Mouse (Mus musculus) spleen, postnatal 0 days (tissue): ENCODE measurements around the gene Dpf2. TPM values are rescaled to one million over a fixed set of nuclear protein-coding genes. Genes with fewer than 3 reads are reported as not detected.

Experiments
- polyA plus RNA-seq: library from polyadenylated mRNA; unstranded; fragments of >200 nt; fragmentation: Nextera tagmentation; extraction: Ambion mirVana; gene quantifications from 2 replicates; pipeline ENCODE4 v1.2.1, GENCODE M21; 2015

Gene Dpf2
- 55.3 and 62.4 TPM in 2 replicates for polyA plus RNA-seq

GRCm38 (mm10) chr19:5913007-5913719, at the start of gene Dpf2:
Gene Dpf2, minus strand, starts transcription at chr19:5913010.

GRCm38 (mm10) chr19:5924713-5925093, 11.9 kb upstream of the Dpf2 start, which contains the start of gene Cdc42ep2:
Gene Cdc42ep2, minus strand, starts transcription at chr19:5924816.

GRCm38 (mm10) chr19:5894002-5894678, 18.7 kb downstream of the Dpf2 start, which contains the start of gene Tigd3:
Gene Tigd3, minus strand, starts transcription at chr19:5894149.

GRCm38 (mm10) chr19:5877618-5878361, 35.0 kb downstream of the Dpf2 start, which contains the start of gene Slc25a45:
Gene Slc25a45, plus strand, starts transcription at chr19:5877808.

GRCm38 (mm10) chr19:5874969-5875480, 37.8 kb downstream of the Dpf2 start, which contains the start of gene Frmd8:
Gene Frmd8, minus strand, starts transcription at chr19:5875274.

Other genes with a start within 250 kb of the Dpf2 start
- 37.1 and 42.1 TPM in 2 replicates for gene Sipa1, start 249.3 kb downstream of the Dpf2 start, polyA plus RNA-seq
- 13.1 and 15.0 TPM in 2 replicates for gene Map3k11, start 224.3 kb downstream of the Dpf2 start, polyA plus RNA-seq
- gene Pcnx3, start 224.1 kb downstream of the Dpf2 start, polyA plus RNA-seq = 10.6 and 13.9 TPM in 2 replicates
- 1.3 and 1.6 TPM in 2 replicates for gene Kcnk7, start 208.6 kb downstream of the Dpf2 start, polyA plus RNA-seq
- 101 and 113 TPM in 2 replicates for gene Ehbp1l1, start 186.7 kb downstream of the Dpf2 start, polyA plus RNA-seq
- gene Fam89b, start 183.4 kb downstream of the Dpf2 start, polyA plus RNA-seq = 66.1 and 67.9 TPM in 2 replicates
- 13.0 and 19.2 TPM in 2 replicates for gene Ltbp3, start 172.1 kb downstream of the Dpf2 start, polyA plus RNA-seq
- 22.7 and 26.7 TPM in 2 replicates for gene Scyl1, start 141.6 kb downstream of the Dpf2 start, polyA plus RNA-seq
- gene Frmd8, start 37.7 kb downstream of the Dpf2 start, polyA plus RNA-seq = 18.5 and 20.2 TPM in 2 replicates
- gene Slc25a45, start 35.2 kb downstream of the Dpf2 start, polyA plus RNA-seq = 8.4 and 14.3 TPM in 2 replicates
- gene Tigd3, start 18.9 kb downstream of the Dpf2 start, polyA plus RNA-seq = 4.8 and 5.1 TPM in 2 replicates
- 4.2 and 5.4 TPM in 2 replicates for gene Cdc42ep2, start 11.8 kb upstream of the Dpf2 start, polyA plus RNA-seq
- gene Pola2, start 51.2 kb upstream of the Dpf2 start, polyA plus RNA-seq = 61.9 and 69.5 TPM in 2 replicates
- 0.18 and 0.33 TPM in 2 replicates for gene Slc22a20, start 73.1 kb upstream of the Dpf2 start, polyA plus RNA-seq
- 17.5 and 18.8 TPM in 2 replicates for gene Capn1, start 102.9 kb upstream of the Dpf2 start, polyA plus RNA-seq
- gene Syvn1, start 133.6 kb upstream of the Dpf2 start, polyA plus RNA-seq = 13.7 and 15.3 TPM in 2 replicates
- gene Mrpl49, start 144.8 kb upstream of the Dpf2 start, polyA plus RNA-seq = 41.2 and 44.7 TPM in 2 replicates
- gene Fau, start 144.8 kb upstream of the Dpf2 start, polyA plus RNA-seq = 972 and 981 TPM in 2 replicates
- gene Znhit2, start 148.2 kb upstream of the Dpf2 start, polyA plus RNA-seq = 24.3 and 28.5 TPM in 2 replicates
- 3.8 and 3.9 TPM in 2 replicates for gene Tm7sf2, start 155.4 kb upstream of the Dpf2 start, polyA plus RNA-seq
- 37.6 and 41.3 TPM in 2 replicates for gene Vps51, start 164.2 kb upstream of the Dpf2 start, polyA plus RNA-seq
- gene Tmem262, start 167.0 kb upstream of the Dpf2 start, polyA plus RNA-seq = not detected in 2 replicates
- 0.28 and 0.61 TPM in 2 replicates for gene Gm28374, start 169.2 kb upstream of the Dpf2 start, polyA plus RNA-seq
- 30.3 and 32.0 TPM in 2 replicates for gene Zfpl1, start 171.9 kb upstream of the Dpf2 start, polyA plus RNA-seq
- gene Cdca5, start 172.0 kb upstream of the Dpf2 start, polyA plus RNA-seq = 38.6 and 42.9 TPM in 2 replicates
- gene AC131692.1, start 181.4 kb upstream of the Dpf2 start, polyA plus RNA-seq = 0.21 and 0.32 TPM in 2 replicates
- gene Naaladl1, start 192.8 kb upstream of the Dpf2 start, polyA plus RNA-seq = 0.34 and 0.40 TPM in 2 replicates
- 29.3 and 29.9 TPM in 2 replicates for gene Sac3d1, start 205.6 kb upstream of the Dpf2 start, polyA plus RNA-seq
- gene Snx15, start 215.3 kb upstream of the Dpf2 start, polyA plus RNA-seq = 31.6 and 32.1 TPM in 2 replicates
- 0.96 and 1.0 TPM in 2 replicates for gene Batf2, start 228.0 kb upstream of the Dpf2 start, polyA plus RNA-seq
- 37.1 and 37.2 TPM in 2 replicates for gene Arl2, start 228.5 kb upstream of the Dpf2 start, polyA plus RNA-seq